Mouse (Mus musculus): ENCODE data around the gene Gm11032. TPM values are rescaled to one million over a fixed set of nuclear protein-coding genes. Genes with fewer than 3 reads are reported as not detected.
"Not testable (repeated sequence)": the region's sequence is repeated elsewhere in the genome, so short reads cannot be mapped to it uniquely, and the experiment has no call there.

Gm11032 gene
- polyA plus RNA-seq (2012; rRNA removed): not detected in 2 replicates

- no peak for DNase-seq (ENCODE audit: low read depth)
These were observed at the start of gene Gm11032 for GRCm38 (mm10) chr11:4620017-4620485. Gm11032 (plus strand) TSS chr11:4620067.

GRCm38 (mm10) chr11:4571491-4571901, 48.4 kb upstream of the Gm11032 start:
- DNase-seq (ENCODE audit: low read depth): peak; percentile 57

- DNase-seq (ENCODE audit: low read depth): not testable (repeated sequence)
These were observed 43.7 kb upstream of the Gm11032 start for GRCm38 (mm10) chr11:4576090-4576732.

DNA sequence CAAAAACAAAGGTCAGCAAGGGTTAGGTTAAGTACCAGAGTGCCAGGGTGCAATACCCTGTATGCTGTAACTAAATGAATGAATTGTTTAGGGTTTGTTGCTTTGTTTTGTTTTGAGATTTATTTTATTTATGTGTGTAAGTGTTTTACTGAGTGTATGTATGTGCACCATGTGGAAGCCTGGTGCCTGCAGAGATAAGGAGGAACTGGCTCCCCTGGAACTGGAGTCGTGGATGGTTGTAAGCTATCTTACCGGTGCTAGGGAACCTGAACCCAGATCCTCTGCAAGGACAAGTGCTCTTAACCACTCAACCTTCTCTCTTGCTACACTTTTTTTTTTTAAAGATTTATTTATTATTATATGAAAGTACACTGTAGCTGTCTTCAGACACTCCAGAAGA, 42.8 kb upstream of the Gm11032 start:
- no peak for DNase-seq (ENCODE audit: low read depth)

GRCm38 (mm10) chr11:4578682-4579081, 41.2 kb upstream of the Gm11032 start:
- peak; percentile 62 for DNase-seq (ENCODE audit: low read depth)

GRCm38 (mm10) chr11:4591811-4592210, 28.1 kb upstream of the Gm11032 start:
- no peak for DNase-seq (ENCODE audit: low read depth)

DNA sequence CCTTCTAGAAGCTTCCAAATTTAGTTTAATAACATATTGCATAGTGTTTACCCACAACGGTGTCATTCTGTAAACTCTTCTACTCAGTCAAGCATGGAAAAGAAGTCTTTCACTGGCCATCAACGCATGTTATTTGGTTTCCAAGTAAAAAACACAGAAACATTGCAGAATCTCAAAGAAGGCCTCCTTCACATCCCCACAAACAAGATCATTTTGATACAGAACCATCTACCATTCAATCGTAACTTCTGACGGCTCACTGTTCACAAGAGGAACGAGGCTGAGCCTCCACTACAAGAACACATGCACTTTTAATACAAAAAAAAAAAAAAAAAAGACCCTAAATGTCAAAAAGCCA, 26.4 kb upstream of the Gm11032 start:
- DNase-seq (ENCODE audit: low read depth): no peak

DNA sequence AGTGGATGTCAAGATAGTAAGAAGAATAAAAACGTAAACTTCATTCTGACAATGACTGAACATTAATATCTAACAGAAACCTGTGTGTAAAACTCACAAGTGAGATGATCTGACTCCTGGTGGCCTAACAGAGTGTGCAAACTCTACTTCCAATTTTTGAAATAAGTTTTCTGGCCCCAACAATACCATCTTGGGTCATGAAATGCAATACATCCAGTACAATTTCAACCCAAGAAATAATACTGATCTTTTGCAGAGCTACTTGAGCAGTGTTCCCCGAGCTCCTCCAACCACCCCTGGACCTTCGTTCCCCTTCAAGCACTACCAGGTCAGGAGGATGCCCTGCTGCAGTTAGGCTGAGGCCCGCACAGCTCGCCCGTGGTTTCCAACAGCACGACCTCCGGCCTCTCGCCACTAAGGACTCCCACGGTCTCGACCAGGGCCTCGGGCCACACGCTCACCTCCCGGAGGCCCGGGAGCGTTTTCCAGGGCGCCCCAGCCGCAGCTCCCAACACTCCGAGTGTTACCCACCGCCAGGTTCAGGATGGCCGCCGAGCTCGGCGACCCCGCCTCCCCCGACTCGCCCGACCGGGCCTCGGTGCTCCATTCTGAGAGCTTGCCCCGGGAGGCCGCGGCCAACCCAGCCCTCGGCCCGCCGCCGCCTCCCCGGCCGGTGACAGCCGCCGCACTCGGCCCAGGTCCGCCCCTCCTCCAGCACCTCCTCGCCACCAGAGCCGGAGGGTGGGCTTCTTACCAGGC, 25.8 kb upstream of the Gm11032 start:
- no peak for DNase-seq (ENCODE audit: low read depth)

- no peak for DNase-seq (ENCODE audit: low read depth)
These were observed 25.0 kb upstream of the Gm11032 start, which contains the start of gene Mtmr3 for GRCm38 (mm10) chr11:4594608-4595500. Mtmr3 (minus strand) TSS chr11:4594863.

- DNase-seq (ENCODE audit: low read depth): no peak
These were observed 21.5 kb upstream of the Gm11032 start for GRCm38 (mm10) chr11:4598411-4598810.

- no peak for DNase-seq (ENCODE audit: low read depth)
These were observed 20.0 kb upstream of the Gm11032 start for GRCm38 (mm10) chr11:4599916-4600315.

GRCm38 (mm10) chr11:4601890-4602289, 18.0 kb upstream of the Gm11032 start:
- no peak for DNase-seq (ENCODE audit: low read depth)

- no peak for DNase-seq (ENCODE audit: low read depth)
These were observed 17.0 kb upstream of the Gm11032 start for GRCm38 (mm10) chr11:4602691-4603441.

DNA sequence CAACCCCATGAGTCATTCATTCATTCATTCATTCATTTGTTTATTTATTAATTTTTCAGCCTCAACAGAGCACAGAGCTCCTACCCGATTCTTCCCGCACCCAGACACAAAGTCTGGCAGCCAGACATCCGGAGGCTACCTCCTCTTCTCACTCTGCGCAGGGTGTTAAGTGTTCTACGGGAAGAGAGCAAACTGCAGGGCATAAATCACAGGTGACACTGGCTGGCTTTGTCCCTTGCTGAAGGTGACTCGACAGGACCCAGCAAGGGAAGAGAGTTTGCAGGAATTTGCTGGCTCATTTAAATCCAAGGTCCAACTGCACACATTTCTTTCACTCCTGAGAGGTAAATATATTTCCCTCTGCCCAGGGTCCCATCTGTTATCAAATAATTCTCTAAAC, 15.4 kb upstream of the Gm11032 start:
- DNase-seq (ENCODE audit: low read depth): no peak

DNA sequence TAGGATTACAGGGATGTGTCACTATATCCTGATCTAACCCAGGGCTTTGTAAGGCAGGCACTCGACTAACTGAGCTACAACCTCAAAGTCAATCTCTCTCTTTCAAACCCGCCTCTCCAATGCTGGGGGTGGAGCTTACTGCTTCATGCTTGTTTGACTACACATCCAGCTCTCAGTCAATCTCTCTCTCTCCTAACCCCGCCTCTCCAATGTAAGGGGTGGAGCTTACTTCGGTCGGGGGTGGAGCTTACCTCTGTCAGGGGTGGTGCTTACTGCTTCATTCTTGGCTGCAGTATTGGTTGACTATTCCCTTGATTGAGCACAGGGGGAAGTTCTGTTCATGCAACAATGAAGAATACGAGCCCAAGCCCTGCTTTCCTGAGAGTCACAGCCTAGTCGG, 14.5 kb upstream of the Gm11032 start:
- DNase-seq (ENCODE audit: low read depth): no peak

DNA sequence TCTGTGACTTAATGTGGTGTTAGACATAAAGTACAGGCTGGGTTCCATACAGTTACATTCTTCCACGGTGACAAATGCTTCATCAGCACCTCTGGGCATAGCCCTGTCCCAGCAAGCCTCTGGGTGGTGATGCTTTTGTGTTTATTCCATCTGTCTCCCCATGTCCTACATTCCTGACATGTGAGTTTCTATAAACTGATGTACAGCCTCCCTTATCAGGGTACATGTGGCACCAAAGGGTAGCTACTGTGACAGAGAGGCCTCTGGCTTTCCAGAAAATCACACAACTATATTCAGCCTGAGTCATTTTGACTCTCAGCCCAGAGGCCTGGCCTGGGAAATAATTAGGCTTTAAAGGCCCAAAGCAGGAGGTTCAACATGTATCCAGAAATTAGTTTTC, 13.3 kb upstream of the Gm11032 start:
- DNase-seq (ENCODE audit: low read depth): no peak

DNA sequence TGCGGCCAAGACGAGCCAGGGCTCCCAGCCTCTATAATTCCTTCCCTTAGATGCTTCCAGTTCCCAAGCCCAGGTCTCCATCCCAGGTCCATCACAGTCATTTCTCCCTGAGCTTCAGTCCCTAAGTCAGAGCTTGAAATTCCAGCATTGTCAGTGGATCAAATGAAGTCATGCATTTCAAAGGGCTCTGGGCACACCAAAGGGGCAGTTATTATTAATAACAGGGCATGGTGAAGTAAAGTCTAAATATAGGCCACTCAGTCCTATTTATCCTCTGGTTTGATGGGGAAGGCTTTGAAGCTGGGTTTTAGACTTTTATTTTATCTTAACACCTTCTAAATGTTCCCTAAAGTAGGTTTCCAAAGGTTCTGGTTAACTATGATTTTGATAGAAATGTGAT, 8.0 kb upstream of the Gm11032 start:
- DNase-seq (ENCODE audit: low read depth): no peak

DNA sequence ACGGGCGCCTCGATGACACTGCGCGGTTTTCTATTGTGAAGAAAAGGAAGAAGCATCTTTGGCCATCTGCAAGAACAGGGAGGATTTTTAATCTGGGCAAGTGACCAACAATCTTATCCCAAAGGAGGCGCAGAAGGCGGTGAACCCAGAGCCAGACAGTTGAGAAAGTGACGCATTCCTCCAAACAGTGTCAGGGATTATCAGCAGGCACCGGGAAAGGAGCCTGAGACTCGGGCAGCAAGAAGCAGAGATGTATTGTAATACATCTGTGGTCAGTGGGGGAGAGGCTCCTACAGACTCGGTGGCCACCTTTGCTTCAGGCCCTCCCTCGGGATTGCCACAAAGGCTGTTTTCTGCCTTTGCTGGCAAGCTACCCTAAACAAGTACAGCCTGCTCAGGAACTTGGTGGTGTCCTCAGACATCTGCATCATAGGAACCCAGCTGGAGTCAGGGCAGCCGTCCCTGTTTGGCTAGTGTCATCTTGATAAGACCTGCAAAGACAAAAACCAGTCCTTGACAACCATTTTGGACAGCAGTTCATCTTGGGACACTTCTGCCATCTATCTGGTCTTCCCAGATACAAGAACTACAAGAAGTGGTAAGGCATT, 738 bp downstream of the Gm11032 start:
- DNase-seq (ENCODE audit: low read depth): peak; percentile 73

DNA sequence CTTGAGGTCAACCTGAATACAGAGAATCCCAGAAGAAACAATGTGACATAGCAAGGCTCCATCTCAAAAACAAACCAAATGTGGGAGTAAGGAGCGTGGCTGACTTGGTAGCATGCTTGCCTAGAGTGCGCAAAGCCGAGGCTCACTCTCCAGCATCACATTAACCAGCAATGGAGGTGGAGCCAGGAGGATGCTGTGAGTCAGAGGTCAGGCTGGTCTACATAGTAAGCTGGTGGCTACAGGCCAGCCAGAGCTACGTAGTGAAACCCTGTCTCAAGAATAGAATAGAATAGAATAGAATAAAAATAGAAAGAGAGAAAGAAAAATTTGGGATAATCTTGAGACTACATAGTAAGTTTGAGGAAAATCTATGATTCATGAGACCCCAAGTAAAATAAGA, 2.0 kb downstream of the Gm11032 start:
- DNase-seq (ENCODE audit: low read depth): peak; percentile 33

DNA sequence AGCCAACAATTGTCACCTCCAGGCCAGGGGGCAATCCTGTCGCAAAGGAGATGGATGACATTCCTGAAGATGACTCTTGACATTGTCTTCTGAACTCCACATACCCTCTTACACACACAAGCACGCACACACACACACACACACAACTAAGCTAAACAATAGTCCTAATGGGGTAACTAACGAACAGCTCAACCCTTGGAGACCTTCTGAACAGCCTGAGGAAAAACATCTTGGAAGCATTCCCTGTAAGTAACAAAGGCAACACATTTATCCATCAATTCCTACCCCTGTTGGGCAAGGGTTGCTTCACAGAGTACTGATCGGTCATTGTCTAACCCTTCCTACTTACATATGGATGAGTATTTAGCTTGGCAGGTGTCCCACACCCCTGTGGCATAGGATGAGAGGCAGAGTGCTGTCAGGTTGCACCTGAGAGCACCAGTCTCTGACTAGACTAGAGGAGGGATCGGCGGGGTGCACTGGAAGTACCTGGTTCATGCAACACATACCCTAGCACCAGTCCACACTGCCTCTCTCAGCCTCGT, 2.6 kb downstream of the Gm11032 start:
- DNase-seq (ENCODE audit: low read depth): peak; percentile 99

DNA sequence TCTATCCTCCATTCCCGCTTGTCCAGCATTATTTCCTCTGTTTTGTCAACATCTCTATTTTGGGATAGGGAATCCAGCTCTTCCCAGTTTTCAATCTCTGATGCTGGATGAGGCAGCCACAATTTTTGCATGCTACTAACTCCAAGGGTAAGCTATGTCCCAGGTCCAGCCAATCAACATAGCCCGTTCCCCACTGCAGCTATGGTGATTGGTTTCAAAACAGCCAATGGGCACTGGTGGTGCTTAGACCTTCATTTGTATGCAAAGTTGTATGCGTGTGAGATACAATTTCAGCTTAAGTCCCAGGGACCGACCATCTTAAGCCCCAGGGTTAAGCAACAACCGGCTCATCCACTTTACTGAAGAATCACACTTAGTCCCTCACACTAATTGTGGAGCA, 3.1 kb downstream of the Gm11032 start:
- peak; percentile 79 for DNase-seq (ENCODE audit: low read depth)

Data from gonadal fat pad, adult 2 months (tissue).